Mouse (Mus musculus): Measurements from ENCODE around the gene Lcorl. TPM values are rescaled to one million over a fixed set of nuclear protein-coding genes. Genes with fewer than 3 reads are reported as not detected.

The Lcorl gene
- total and polyA plus RNA-seq, 3 experiments = 4.2 to 5.8 (median 5.6) TPM

DNA sequence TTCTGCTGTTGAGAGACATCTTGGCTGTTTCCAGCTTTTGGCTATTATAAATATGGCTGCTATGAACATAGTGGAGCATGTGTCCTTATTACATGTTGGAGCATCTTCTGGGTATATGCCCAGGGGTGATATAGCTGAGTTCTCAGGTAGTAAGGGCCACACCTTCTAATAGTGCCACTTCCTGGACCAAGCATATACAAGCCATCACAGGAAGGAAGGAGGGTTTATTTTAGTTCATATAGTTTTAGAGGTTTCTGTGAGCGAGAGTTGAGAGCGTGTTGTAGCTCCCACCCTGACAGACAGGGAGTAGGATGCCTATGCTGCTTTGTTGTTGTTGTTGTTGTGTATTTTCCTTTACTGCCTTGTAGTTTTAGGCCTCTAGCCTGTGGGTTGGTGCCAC is 172.2 kb downstream of the Lcorl start:
- dilution Hi-C loops (cut with MboI; ENCODE audit: extremely low pct_ligation_motif_present, extremely low pct_unique_long_range_greater_than_20kb, low sequenced_read_pairs) = no loop called here
- H3K9ac ChIP-seq (ENCODE audit: insufficient read depth, low read depth) = no peak overlapping the region
- H3K27me3 ChIP-seq (replicated peaks) = no peaks in the 10 kb centered on the region
- H3K9me3 ChIP-seq (replicated peaks; ENCODE audit: low read length) = no peaks in the 10 kb centered on the region
- H3K4me2 ChIP-seq (ENCODE audit: insufficient read depth, low read depth, poor library complexity, severe bottlenecking) = no peak overlapping the region
- H3K79me2 ChIP-seq (replicated peaks; ENCODE audit: control insufficient read depth, extremely low read depth, insufficient read depth, poor library complexity, severe bottlenecking) = peaks cover 14% of the 10 kb centered on the region
- H3K27ac ChIP-seq (ENCODE audit: insufficient read depth, low read depth) = peak overlapping the region; percentile 56
- in situ Hi-C loops (cut with MboI; ENCODE audit: low pct_ligation_motif_present, low pct_unique_long_range_greater_than_20kb, low sequenced_read_pairs) = no loop called here
- peaks cover 27 to 51% of the 10 kb centered on the region in 2 experiments for H3K36me3 ChIP-seq (replicated peaks in 1 of 2; ENCODE audit: control insufficient read depth in 1 of 2, insufficient read depth in 1 of 2, low read length in 1 of 2)
- peaks cover 13 to 48% of the 10 kb centered on the region in 2 experiments for H3K4me1 ChIP-seq (ENCODE audit: control insufficient read depth in 1 of 2, insufficient read depth in 2 of 2)
- H3K4me3 ChIP-seq (replicated peaks in 1 of 3; ENCODE audit: low read depth in 2 of 3, low read length in 2 of 3, poor library complexity in 1 of 3) = no peak overlapping the region
- no peak for TF ChIP-seq SMC3 (IDR thresholded peaks at IDR 0.05; ENCODE audit: low read depth, low read length)
- no peak for TF ChIP-seq TBP (conservative IDR thresholded peaks at IDR 0.05; ENCODE audit: low read depth, low read length)
- no peak for TF ChIP-seq EP300 (IDR thresholded peaks at IDR 0.05; ENCODE audit: low read length)
- no peak for TF ChIP-seq JUND (conservative IDR thresholded peaks at IDR 0.05; ENCODE audit: low read depth, low read length)
- TF ChIP-seq MEF2A (IDR thresholded peaks at IDR 0.05; ENCODE audit: borderline replicate concordance, low read depth, low read length) = no peak
- TF ChIP-seq CHD2 (IDR thresholded peaks at IDR 0.05; ENCODE audit: low read length) = no peak
- no peak for TF ChIP-seq RCOR1 (conservative IDR thresholded peaks at IDR 0.05; ENCODE audit: low read depth, low read length)
- TF ChIP-seq ELF1 (IDR thresholded peaks at IDR 0.05; ENCODE audit: low read depth, low read length) = no peak
- no peak for DNase-seq (ENCODE audit: extremely low read depth)

DNA sequence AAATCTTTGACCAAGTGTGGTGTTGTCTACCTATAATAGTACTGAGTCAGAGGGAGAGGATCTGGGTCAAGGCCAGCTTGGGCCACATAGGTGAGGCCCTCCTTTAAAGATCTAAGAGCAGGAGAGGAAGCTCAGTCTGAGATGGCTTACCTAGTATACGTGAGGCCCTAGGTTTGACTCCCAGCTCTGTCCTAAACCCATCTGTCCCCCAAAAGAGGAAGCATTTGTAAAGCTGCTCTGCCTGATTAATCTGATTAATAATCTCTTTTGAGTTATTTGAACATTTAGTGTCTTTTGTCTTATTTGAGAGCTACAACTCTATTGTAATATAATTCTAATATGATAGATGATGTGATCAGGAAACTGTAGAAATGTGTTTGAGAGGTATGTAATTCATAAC is 174.0 kb downstream of the Lcorl start:
- H3K36me3 ChIP-seq (replicated peaks in 1 of 2; ENCODE audit: control insufficient read depth in 1 of 2, insufficient read depth in 1 of 2, low read length in 1 of 2) = peaks cover 24 to 45% of the 10 kb centered on the region in 2 experiments

GRCm38 (mm10) chr5:45679955-45680354 is 177.5 kb downstream of the Lcorl start:
- Histone ChIP-seq H3K27ac (ENCODE audit: insufficient read depth, low read depth) (no peak overlapping the region), H3K4me2 (ENCODE audit: insufficient read depth, low read depth, poor library complexity, severe bottlenecking) (no peak overlapping the region), H3K27me3 (replicated peaks) (no peaks in the 10 kb centered on the region), H3K79me2 (replicated peaks; ENCODE audit: control insufficient read depth, extremely low read depth, insufficient read depth, poor library complexity, severe bottlenecking) (peaks cover 14% of the 10 kb centered on the region), H3K4me3 (replicated peaks in 1 of 3; ENCODE audit: low read depth in 2 of 3, low read length in 2 of 3, poor library complexity in 1 of 3) (no peak overlapping the region), H3K9ac (ENCODE audit: insufficient read depth, low read depth) (no peak overlapping the region), H3K36me3 (replicated peaks in 1 of 2; ENCODE audit: control insufficient read depth in 1 of 2, insufficient read depth in 1 of 2, low read length in 1 of 2) (peaks cover 28 to 58% of the 10 kb centered on the region in 2 experiments), H3K9me3 (replicated peaks; ENCODE audit: low read length) (no peaks in the 10 kb centered on the region), H3K4me1 (ENCODE audit: control insufficient read depth in 1 of 2, insufficient read depth in 2 of 2) (peaks cover 13 to 57% of the 10 kb centered on the region in 2 experiments)
- peak; percentile 61 for DNase-seq (ENCODE audit: extremely low read depth)
- in situ Hi-C loops (cut with MboI; ENCODE audit: low pct_ligation_motif_present, low pct_unique_long_range_greater_than_20kb, low sequenced_read_pairs) (no loop called here), dilution Hi-C loops (cut with MboI; ENCODE audit: extremely low pct_ligation_motif_present, extremely low pct_unique_long_range_greater_than_20kb, low sequenced_read_pairs) (no loop called here)
- TF ChIP-seq TCF12 (IDR thresholded peaks at IDR 0.05; ENCODE audit: low read depth, low read length) = peak; percentile 74; the same call in 1 of the 2 replicates
- no peak for TF ChIP-seq MXI1 (IDR thresholded peaks at IDR 0.05; ENCODE audit: low read depth, low read length)
- TF ChIP-seq JUND (conservative IDR thresholded peaks at IDR 0.05; ENCODE audit: low read depth, low read length) = peak; percentile 85
- TF ChIP-seq CHD1 (IDR thresholded peaks at IDR 0.05; ENCODE audit: low read depth, low read length) = no peak
- no peak for TF ChIP-seq NELFE (IDR thresholded peaks at IDR 0.05; ENCODE audit: low read depth, low read length)
- TF ChIP-seq MAFK (IDR thresholded peaks at IDR 0.05; ENCODE audit: insufficient replicate concordance, low read length) = no peak
- TF ChIP-seq MAZ (IDR thresholded peaks at IDR 0.05; ENCODE audit: low read depth, low read length) = no peak
- TF ChIP-seq ELF1 (IDR thresholded peaks at IDR 0.05; ENCODE audit: low read depth, low read length) = no peak
- no peak for TF ChIP-seq NRF1 (IDR thresholded peaks at IDR 0.05; ENCODE audit: low read depth, low read length)
- no peak for TF ChIP-seq MYC (IDR thresholded peaks at IDR 0.05; ENCODE audit: low read depth, low read length)
- TF ChIP-seq IRF4 (IDR thresholded peaks at IDR 0.05; ENCODE audit: low read depth, low read length) = peak; percentile 93
- TF ChIP-seq TBP (conservative IDR thresholded peaks at IDR 0.05; ENCODE audit: low read depth, low read length) = no peak
- peak; percentile 92 for TF ChIP-seq MEF2A (IDR thresholded peaks at IDR 0.05; ENCODE audit: borderline replicate concordance, low read depth, low read length)
- TF ChIP-seq RCOR1 (conservative IDR thresholded peaks at IDR 0.05; ENCODE audit: low read depth, low read length) = no peak
- no peak for TF ChIP-seq BHLHE40 (IDR thresholded peaks at IDR 0.05; ENCODE audit: low read depth, low read length)
- peak; percentile 88 for TF ChIP-seq EP300 (IDR thresholded peaks at IDR 0.05; ENCODE audit: low read length)
- TF ChIP-seq CTCF (conservative IDR thresholded peaks at IDR 0.05 in 1 of 2, IDR thresholded peaks at IDR 0.05 in 1 of 2; ENCODE audit: low read depth in 2 of 2, low read length in 2 of 2) = no peak
- peak; percentile 65 for TF ChIP-seq JUN (IDR thresholded peaks at IDR 0.05; ENCODE audit: insufficient read depth, low read depth, low read length)
- no peak for TF ChIP-seq CHD2 (IDR thresholded peaks at IDR 0.05; ENCODE audit: low read length)
- no peak for TF ChIP-seq PAX5 (IDR thresholded peaks at IDR 0.05; ENCODE audit: low read length)

More for the DNA sequence above, 174.0 kb downstream of the Lcorl start:
- dilution Hi-C loops (cut with MboI; ENCODE audit: extremely low pct_ligation_motif_present, extremely low pct_unique_long_range_greater_than_20kb, low sequenced_read_pairs) = no loop called here
- no peak for TF ChIP-seq MEF2A (IDR thresholded peaks at IDR 0.05; ENCODE audit: borderline replicate concordance, low read depth, low read length)
- TF ChIP-seq BHLHE40 (IDR thresholded peaks at IDR 0.05; ENCODE audit: low read depth, low read length) = no peak
- no peak for TF ChIP-seq PAX5 (IDR thresholded peaks at IDR 0.05; ENCODE audit: low read length)
- TF ChIP-seq UBTF (IDR thresholded peaks at IDR 0.05; ENCODE audit: low read depth, low read length) = no peak
- no peak for TF ChIP-seq E2F4 (IDR thresholded peaks at IDR 0.05; ENCODE audit: insufficient replicate concordance, low read depth, low read length)
- no peak for TF ChIP-seq TCF12 (IDR thresholded peaks at IDR 0.05; ENCODE audit: low read depth, low read length)
- no peak for TF ChIP-seq GABPA (IDR thresholded peaks at IDR 0.05; ENCODE audit: insufficient replicate concordance, low read depth, low read length)
- TF ChIP-seq TBP (conservative IDR thresholded peaks at IDR 0.05; ENCODE audit: low read depth, low read length) = no peak
- TF ChIP-seq CTCF (conservative IDR thresholded peaks at IDR 0.05 in 1 of 2, IDR thresholded peaks at IDR 0.05 in 1 of 2; ENCODE audit: low read depth in 2 of 2, low read length in 2 of 2) = no peak
- H3K9me3 ChIP-seq (replicated peaks; ENCODE audit: low read length) = no peaks in the 10 kb centered on the region
- peaks cover 13 to 49% of the 10 kb centered on the region in 2 experiments for H3K4me1 ChIP-seq (ENCODE audit: control insufficient read depth in 1 of 2, insufficient read depth in 2 of 2)
- in situ Hi-C loops (cut with MboI; ENCODE audit: low pct_ligation_motif_present, low pct_unique_long_range_greater_than_20kb, low sequenced_read_pairs) = no loop called here
- no peak overlapping the region for H3K9ac ChIP-seq (ENCODE audit: insufficient read depth, low read depth)
- no peak for DNase-seq (ENCODE audit: extremely low read depth)
- H3K27ac ChIP-seq (ENCODE audit: insufficient read depth, low read depth) = no peak overlapping the region
- H3K4me2 ChIP-seq (ENCODE audit: insufficient read depth, low read depth, poor library complexity, severe bottlenecking) = no peak overlapping the region
- H3K79me2 ChIP-seq (replicated peaks; ENCODE audit: control insufficient read depth, extremely low read depth, insufficient read depth, poor library complexity, severe bottlenecking) = peaks cover 16% of the 10 kb centered on the region
- H3K4me3 ChIP-seq (replicated peaks in 1 of 3; ENCODE audit: low read depth in 2 of 3, low read length in 2 of 3, poor library complexity in 1 of 3) = no peak overlapping the region
- H3K27me3 ChIP-seq (replicated peaks) = no peaks in the 10 kb centered on the region
